Mouse (Mus musculus): ENCODE measurements around the gene Mrpl41. TPM values are rescaled to one million over a fixed set of nuclear protein-coding genes. Genes with fewer than 3 reads are reported as not detected.

Gene Mrpl41
- polyA plus RNA-seq, 2 experiments from 2014 or later: 91.6 to 98.5 TPM

DNA sequence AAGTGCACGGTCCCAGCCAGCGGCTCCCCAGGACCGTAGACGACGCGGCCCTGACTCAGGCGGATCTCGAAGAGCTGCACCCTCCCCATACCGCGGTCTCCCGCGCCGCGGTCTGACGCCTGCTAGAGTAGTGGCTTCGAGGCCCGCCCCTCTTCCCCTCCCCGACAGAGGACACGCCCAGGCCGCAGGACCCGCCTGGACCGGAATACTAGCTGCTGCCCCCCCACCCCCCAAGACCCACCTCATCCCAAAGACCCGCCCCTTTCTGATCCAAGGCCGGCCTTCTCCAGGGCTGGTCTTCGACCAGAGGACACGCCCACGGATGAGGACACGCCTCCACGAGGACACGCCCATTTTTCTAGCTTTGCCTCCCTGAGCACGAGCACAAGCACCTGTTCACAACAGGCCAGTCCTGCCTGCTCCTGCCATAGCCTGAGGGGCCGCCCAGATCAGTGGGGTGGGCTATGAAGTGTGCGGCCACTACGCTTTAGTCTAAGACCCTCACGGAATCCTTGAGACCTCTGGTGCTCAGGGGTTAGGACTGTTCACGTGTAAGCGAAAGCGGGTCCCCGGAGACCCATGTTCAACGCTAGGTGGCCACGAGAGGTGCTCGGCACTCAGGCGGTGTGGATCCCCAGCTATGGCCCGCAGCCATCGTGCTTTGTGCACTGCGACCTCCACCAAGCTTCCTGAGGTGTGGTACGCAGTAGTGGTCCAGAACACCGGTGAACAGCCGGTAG, 39.7 kb downstream of the Mrpl41 start, which contains the start of gene Arrdc1:
Gene Arrdc1, minus strand, starts transcription at position 196 of the 740 bp plus-strand sequence.
- peak; percentile 82 for ATAC-seq

DNA sequence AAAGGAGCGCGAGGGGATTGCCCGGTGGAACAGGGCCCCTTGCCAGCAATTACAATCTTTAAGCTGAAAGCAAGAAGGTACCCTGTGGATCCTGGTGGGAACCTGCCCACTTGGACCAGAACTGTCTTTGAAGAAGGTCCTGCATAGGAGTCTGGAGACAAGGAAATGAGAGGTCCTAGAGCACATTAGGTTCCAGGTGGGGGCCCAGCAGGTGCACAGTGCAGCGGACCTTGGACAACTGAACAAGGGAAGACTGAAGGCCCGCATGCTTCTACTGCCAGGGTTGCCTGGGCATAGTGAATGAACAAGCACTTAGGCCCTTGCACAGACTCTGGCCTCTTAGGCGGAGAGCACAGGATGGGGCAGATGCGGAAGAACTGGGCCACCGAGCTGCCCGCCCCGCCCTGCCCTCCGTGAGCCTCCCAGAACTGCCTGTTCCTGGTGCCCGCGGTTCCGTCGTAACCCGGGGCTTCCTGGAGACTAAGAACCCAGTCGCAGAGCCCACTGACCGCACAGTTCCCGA, 40.4 kb downstream of the Mrpl41 start:
- peak; percentile 53 for ATAC-seq

DNA sequence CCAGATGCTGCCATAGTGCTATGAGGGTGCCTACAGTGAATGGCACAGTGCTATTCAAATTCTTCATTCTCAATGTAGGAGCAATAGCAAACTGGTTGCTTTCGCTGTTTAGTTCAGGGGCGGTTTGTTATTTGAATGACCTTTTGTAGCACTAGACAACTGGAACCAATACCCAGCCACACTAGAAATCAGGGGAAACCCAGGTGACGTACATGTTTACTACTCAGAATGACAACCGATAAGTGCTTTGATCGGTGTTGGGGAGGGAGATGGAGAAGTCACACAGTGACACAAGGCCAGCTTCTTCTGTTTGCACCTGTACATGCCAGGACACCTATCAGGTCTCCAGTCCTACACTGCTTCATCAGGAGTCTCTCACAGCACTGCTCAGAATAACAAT, 45.3 kb downstream of the Mrpl41 start:
- peak; percentile 85 for ATAC-seq

DNA sequence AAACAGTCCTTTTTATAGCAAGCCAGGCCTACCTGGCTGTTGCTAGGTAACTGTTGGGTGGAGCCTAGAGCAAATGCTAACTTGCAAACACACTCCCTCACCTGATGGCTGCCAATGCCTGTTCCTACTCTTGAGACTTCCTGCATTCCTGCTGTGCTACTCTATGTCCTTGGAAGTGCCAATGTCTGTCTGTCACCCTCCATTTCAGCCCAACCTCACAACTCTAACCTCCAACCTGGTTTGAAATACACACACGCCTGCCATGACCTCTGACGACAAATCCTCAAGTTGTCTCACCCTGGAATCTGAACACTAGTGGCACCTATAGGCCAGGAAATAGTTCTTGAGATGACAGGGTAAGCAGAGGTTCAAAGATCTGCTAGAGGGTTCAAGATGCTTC, 45.8 kb downstream of the Mrpl41 start:
- ATAC-seq: peak; percentile 62

DNA sequence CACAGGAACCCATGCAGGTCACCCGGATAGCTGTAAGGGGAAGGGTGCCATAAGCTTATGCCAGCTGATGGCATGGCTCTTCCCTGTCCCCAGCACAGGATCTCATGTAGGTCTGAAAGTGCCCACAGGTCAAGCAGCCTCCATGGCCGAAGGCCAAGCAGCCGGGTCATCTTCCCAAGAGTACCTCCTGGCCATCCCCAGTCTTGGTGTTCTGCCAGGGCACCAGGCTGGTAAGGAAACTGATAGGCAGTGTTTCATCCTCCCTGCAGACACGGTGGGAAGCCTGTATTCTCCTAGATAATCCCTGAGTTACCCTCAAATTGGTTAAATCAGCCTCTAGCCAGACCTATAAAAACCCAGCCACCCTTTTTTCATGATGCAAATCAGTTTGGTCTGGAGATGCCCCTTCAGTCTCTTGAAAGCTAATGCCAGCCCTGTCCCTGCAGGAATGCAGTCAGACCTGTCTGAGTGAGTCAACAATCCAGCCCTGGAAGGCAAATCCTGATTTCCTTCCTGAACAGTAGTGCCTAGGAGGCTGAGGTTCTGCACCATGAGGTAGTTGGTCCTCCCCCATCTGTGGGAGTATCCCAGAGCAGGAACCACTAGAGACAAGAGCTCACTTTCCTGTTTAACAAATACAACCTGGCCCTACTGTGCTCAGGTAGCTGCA, 47.0 kb downstream of the Mrpl41 start:
- ATAC-seq: no peak

DNA sequence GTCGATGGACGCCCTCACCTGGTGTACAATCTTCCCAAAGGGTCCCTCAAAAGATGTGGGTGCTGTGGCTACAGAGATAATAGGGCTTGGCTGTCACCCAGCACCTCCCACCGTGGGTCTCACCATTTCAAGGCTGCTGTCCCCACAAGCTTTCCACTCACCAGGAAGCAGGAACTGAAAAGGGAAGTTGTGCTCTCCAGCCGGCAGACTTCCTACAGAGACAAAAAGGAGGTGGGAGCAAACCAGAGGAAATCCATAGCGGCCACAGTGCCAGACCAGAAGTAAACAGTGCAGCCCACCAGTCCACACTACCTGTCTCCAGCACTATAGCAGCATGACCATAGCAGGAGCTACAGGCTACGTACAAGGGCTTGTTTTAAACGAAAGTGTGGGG, 47.9 kb downstream of the Mrpl41 start:
- ATAC-seq: no peak

DNA sequence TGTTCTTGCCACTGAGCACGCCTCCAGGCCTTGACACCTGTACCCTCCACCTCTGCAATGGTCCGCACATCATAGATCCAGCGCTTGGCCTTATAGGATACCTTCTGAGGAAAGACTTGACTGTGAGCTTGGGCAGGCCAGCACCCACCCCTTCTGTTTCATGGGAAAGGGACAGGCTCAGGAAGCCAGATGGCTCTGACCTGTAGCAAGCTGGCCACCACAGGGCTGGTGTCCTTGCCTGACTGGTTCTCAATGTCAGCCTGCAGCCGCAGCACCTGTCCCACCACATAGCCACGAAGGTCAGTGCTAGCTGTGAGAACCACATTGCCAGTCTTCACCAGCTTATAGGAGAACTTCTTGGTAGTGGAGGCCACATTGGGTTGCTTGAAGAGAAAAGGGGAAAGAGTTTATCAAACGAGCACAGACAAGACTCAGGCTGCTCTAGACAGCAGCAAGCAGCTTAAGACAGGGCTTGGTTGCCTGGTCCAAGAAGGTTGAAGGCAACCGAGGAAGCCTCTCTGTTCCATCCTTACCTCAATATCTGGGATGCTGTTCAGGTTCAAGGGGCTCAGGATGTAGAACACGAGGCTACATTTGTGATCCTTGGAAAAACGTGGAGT, 48.4 kb downstream of the Mrpl41 start:
- no peak for ATAC-seq

DNA sequence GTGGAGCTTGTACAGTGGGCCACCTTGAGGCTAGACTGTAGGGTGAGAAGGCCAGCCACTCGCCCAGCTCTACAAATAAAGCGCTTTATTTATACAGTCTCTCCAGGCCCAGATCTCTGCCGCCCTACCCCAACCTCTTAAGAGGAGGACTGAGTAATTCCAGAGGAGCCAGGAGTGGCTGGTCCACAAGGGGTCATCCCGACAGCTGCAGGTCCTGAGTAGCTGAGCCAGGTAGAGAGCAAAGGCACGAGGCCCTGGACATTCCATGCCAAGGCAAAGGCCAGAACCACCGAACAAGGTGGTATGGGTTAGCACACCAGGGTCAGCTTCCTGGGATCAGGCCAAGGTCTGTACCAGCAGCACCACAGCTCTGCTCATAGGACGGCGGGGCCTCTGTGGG, 49.6 kb downstream of the Mrpl41 start:
- ATAC-seq: no peak

Other genes starting within 250 kb of the Mrpl41 start
- gene Cacna1b, start 211.9 kb downstream of the Mrpl41 start, polyA plus RNA-seq (2017; shearing (Covaris generic)): under 1 TPM; 0.06 to 0.22 TPM
- gene Ehmt1, start 55.5 kb downstream of the Mrpl41 start, polyA plus RNA-seq (2017; shearing (Covaris generic)): 10 to 100 TPM; 49.2 to 76.4 TPM
- gene Arrdc1, start 39.8 kb downstream of the Mrpl41 start, polyA plus RNA-seq (2017; shearing (Covaris generic)): 100 to 1,000 TPM; 223 to 311 TPM
- 1 to 10 TPM in 1 of 2 experiments, under 1 TPM in 1; 0.89 to 1.4 TPM for gene Zmynd19, start 25.3 kb downstream of the Mrpl41 start, polyA plus RNA-seq (2017; shearing (Covaris generic))
- 10 to 100 TPM; 34.2 to 42.6 TPM for gene Dph7, start 12.7 kb downstream of the Mrpl41 start, polyA plus RNA-seq (2017; shearing (Covaris generic))
- gene Pnpla7, start 935 bp upstream of the Mrpl41 start, polyA plus RNA-seq (2017; shearing (Covaris generic)): 100 to 1,000 TPM in 1 of 2 experiments, 10 to 100 TPM in 1; 65.8 to 117 TPM
- 10 to 100 TPM in 1 of 2 experiments, 1 to 10 TPM in 1; 8.6 to 13.7 TPM for gene Nsmf, start 79.3 kb upstream of the Mrpl41 start, polyA plus RNA-seq (2017; shearing (Covaris generic))
- under 1 TPM in 1 of 2 experiments, not detected in 1; 0.52 TPM for gene Entpd8, start 105.2 kb upstream of the Mrpl41 start, polyA plus RNA-seq (2017; shearing (Covaris generic))
- gene Noxa1, start 120.1 kb upstream of the Mrpl41 start, polyA plus RNA-seq (2017; shearing (Covaris generic)): 1 to 10 TPM; 5.5 to 7.0 TPM
- gene Nrarp, start 205.7 kb upstream of the Mrpl41 start, polyA plus RNA-seq (2017; shearing (Covaris generic)): under 1 TPM in 1 of 2 experiments, not detected in 1; 0.28 TPM
- gene Tor4a, start 221.8 kb upstream of the Mrpl41 start, polyA plus RNA-seq (2017; shearing (Covaris generic)): 10 to 100 TPM; 60.5 to 94.3 TPM
- 10 to 100 TPM; 48.2 to 55.8 TPM for gene Nelfb, start 236.4 kb upstream of the Mrpl41 start, polyA plus RNA-seq (2017; shearing (Covaris generic))
- not detected for gene Stpg3, start 239.5 kb upstream of the Mrpl41 start, polyA plus RNA-seq (2017; shearing (Covaris generic))
- gene Fam166a, start 243.6 kb upstream of the Mrpl41 start, polyA plus RNA-seq (2017; shearing (Covaris generic)): not detected
- gene Tubb4b, start 249.6 kb upstream of the Mrpl41 start, polyA plus RNA-seq (2017; shearing (Covaris generic)): 100 to 1,000 TPM in 1 of 2 experiments, 10 to 100 TPM in 1; 94.5 to 120 TPM

All from CD4-positive, CD25-positive, alpha-beta regulatory T cell, adult 4 months (primary cell).